ENCODE assay signal across 13 mouse cellular contexts in the genomic region with DNA sequence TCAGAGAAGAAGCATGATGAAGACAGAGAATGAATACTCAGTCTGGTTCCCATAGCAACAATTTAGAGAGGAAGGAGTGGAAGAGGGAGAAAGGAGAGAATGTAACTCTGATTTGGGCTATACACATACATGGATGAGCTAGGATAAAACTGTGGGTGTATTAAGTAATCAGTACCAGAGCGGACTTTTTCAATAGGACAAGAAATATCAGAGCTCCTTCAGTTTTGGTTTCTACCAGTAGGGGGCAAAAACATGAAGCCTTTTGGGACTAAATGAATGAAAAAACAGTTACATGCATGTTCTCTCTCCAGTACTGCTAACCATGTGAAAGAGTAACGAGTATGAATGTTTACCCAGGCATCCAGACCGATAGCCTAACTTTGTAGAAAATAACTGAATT.
DNase-seq lines count a peak whose midpoint lies in the region; ATAC-seq and TF ChIP-seq lines count a peak whose summit lies in the region.
"Had no signal": no experiment of that assay in that cellular context is flagged by ENCODE, and none has a peak within 500 bp of the region (broad histone marks: within the 10 kb centered on the region; RNA-seq: fewer than 3 reads in every experiment).

No protein-coding gene starts in this region.

- H3K4me1 ChIP-seq in forebrain, embryonic 16.5 days (replicated peaks; ENCODE audit: control insufficient read depth, insufficient read depth, low read length) = no peaks in the 10 kb centered on the region

- no peaks in the 10 kb centered on the region for H3K27me3 ChIP-seq in forebrain, embryonic 16.5 days (replicated peaks; ENCODE audit: control insufficient read depth, insufficient read depth, low read length)

- no peaks in the 10 kb centered on the region for H3K36me3 ChIP-seq in forebrain, embryonic 16.5 days (ENCODE audit: control insufficient read depth, insufficient read depth)

- H3K4me2 ChIP-seq in forebrain, embryonic 16.5 days (ENCODE audit: low read length) = no peak overlapping the region

- peak; percentile 82 for TF ChIP-seq CTCF in layer of hippocampus, adult 2 months (conservative IDR thresholded peaks at IDR 0.05)

- peak; percentile 40; the same call in 1 of the 2 replicates for ATAC-seq in forebrain, embryonic 16.5 days
- ATAC-seq: activated CD4-positive, CD25-positive, alpha-beta regulatory T cell, adult 4 months had no signal

- WGBS in forebrain, embryonic 16.5 days = 68% methylated on average over 3 of the region's 3 CpGs

- H3K27ac ChIP-seq in layer of hippocampus, adult 2 months = no peak overlapping the region
- H3K27ac ChIP-seq in forebrain, embryonic 16.5 days (ENCODE audit: low read length) = no peak overlapping the region

- DNase-seq in cerebellum, adult 9-10 months = peak; percentile 26
- no peak for DNase-seq in cerebellum, postnatal 25 days
- peak; percentile 35 to 55 for DNase-seq in layer of hippocampus, adult 2 months (ENCODE audit: low spot score in 2 of 2)
- DNase-seq in layer of hippocampus, adult 9-11 months = no peak
- DNase-seq in A20 (ENCODE audit: low read depth, low spot score) = peak; percentile 47
- no peak for DNase-seq in kidney, adult 8-10 months
- DNase-seq in adrenal gland, postnatal 14 days = no peak
- DNase-seq: layer of hippocampus, postnatal 36 days; lung, adult 2 months had no signal

- no peak overlapping the region for H3K9ac ChIP-seq in forebrain, embryonic 16.5 days (replicated peaks; ENCODE audit: low read depth, low read length)

- H3K9me3 ChIP-seq in forebrain, embryonic 16.5 days (ENCODE audit: control insufficient read depth, low read length) = no peaks in the 10 kb centered on the region

- H3K4me3 ChIP-seq in layer of hippocampus, adult 2 months = no peak overlapping the region
- H3K4me3 ChIP-seq in forebrain, embryonic 16.5 days (replicated peaks; ENCODE audit: low read length) = no peak overlapping the region
- H3K4me3 ChIP-seq: erythroblast, embryonic 14.5 days; myocyte had no signal

Comparison
In these comparisons a context has a peak if more than half of its experiments do, and no peak if none do; other contexts are left out.
1. DNase-seq: peak in cerebellum, adult 9-10 months (single experiment), layer of hippocampus, adult 2 months (2 of 2) and A20 (single experiment); none in cerebellum, postnatal 25 days (0 of 2), layer of hippocampus, adult 9-11 months (single experiment), kidney, adult 8-10 months (0 of 2) and adrenal gland, postnatal 14 days (single experiment).